Mouse (Mus musculus): ENCODE measurements around the gene Gm20388.

DNA sequence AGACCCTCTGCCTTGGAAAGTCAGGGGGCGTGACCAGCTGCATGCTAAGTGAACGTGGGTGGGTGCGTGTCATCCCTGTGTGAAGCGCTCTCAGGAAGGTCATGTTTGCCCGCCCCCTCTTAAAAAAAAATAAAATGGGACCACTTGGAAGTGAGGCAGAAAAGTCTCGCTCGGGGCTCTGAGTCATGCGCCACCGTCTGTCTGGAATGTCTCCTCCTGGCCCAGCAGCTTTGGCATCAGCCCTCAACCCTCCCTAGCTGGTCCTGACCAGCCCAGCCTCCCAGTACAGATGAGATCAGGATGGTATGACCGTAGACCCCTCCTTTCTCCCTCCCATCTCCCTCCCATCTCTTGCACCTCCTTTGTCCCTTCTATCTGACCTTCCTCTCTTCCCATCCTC lies 2314.8 kb downstream of the Gm20388 start:
- no peak for TF ChIP-seq POLR2A (IDR thresholded peaks at IDR 0.05; ENCODE audit: borderline replicate concordance, insufficient read depth, low read length)
- TF ChIP-seq CTCF (IDR thresholded peaks at IDR 0.05; ENCODE audit: borderline replicate concordance, insufficient read depth, low read depth, low read length): no peak
